Mouse (Mus musculus) MEL (cell line): ENCODE results near the gene Svbp.

Source experiments
- CTCF ChIP-seq, 3 experiments: IDR thresholded peaks in 2 of 3; conservative IDR thresholded peaks in 1 of 3; 2 replicates each; pipeline ENCODE4 v1.5.1; 2011 to 2012; ENCODE audit warnings: low read length in 3 of 3, low read depth in 2 of 3, mild to moderate bottlenecking in 2 of 3, improper control_type of control experiment in 1 of 3, inconsistent platforms in 1 of 3, mixed read lengths in 1 of 3, moderate library complexity in 1 of 3; ENCODE audit not compliant: control insufficient read depth in 1 of 3, insufficient read depth in 1 of 3, poor library complexity in 1 of 3, severe bottlenecking in 1 of 3
- HCFC1 ChIP-seq: IDR thresholded peaks from 2 replicates; pipeline ENCODE4 v1.6.1; 2012; ENCODE audit warnings: low read depth, mild to moderate bottlenecking, inconsistent platforms, low read length, improper control_type of control experiment, moderate library complexity
- RCOR1 ChIP-seq: IDR thresholded peaks from 2 replicates; pipeline ENCODE4 v1.6.1; 2012; ENCODE audit warnings: low read depth, mild to moderate bottlenecking, inconsistent platforms, low read length, improper control_type of control experiment
- TAL1 ChIP-seq: IDR thresholded peaks from 2 replicates; pipeline ENCODE4 v1.6.1; 2012; ENCODE audit warnings: mild to moderate bottlenecking, inconsistent platforms, low read length, moderate library complexity, mixed read lengths

DNA sequence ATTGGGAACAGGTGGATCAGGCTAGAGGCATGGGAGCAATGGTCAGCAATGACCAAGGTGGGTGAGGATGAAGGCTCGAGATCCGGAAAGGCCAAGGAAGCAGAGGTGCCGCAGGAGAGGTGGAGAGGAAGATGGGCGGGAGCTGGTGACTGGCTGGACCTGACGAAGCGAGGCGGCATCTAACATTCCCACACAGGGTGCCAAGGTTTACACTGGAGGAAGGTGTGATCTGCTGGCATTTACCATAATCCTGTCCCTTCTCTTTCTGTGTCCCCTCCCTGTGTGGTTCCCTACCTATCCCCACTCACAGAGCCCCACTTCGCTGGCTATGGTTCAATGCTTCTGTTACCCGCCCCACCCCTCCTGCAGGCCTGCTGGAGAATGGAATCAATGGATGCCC, 50.9 kb downstream of the Svbp start:
- TF ChIP-seq CTCF (IDR thresholded peaks at IDR 0.05 in 2 of 3, conservative IDR thresholded peaks at IDR 0.05 in 1 of 3; ENCODE audit: control insufficient read depth in 1 of 3, insufficient read depth in 1 of 3, low read depth in 2 of 3, low read length in 3 of 3, poor library complexity in 1 of 3, severe bottlenecking in 1 of 3): no peak
- no peak for TF ChIP-seq HCFC1
- TF ChIP-seq TAL1: no peak
- TF ChIP-seq RCOR1: no peak
